Mouse (Mus musculus) v-Abl transformed pro-B cells (cell line): ENCODE measurements around the gene Rnf144a.
"Not testable (repeated sequence)": the region's sequence is repeated elsewhere in the genome, so short reads cannot be mapped to it uniquely, and the experiment has no call there.

Experiments
- in situ Hi-C, 2 experiments: fragments of 400-800 bp; cut with MboI; formaldehyde crosslinking; loops; one replicate each; pipeline ENCODE4 v1.15.1; 2025; ENCODE audit not compliant: unreplicated experiment in 2 of 2

The Rnf144a gene

GRCm38 (mm10) chr12:26415104-26415771 is at the start of gene Rnf144a:
Gene Rnf144a, minus strand, starts transcription at chr12:26415254.
- in situ Hi-C loops: no loop called here

DNA sequence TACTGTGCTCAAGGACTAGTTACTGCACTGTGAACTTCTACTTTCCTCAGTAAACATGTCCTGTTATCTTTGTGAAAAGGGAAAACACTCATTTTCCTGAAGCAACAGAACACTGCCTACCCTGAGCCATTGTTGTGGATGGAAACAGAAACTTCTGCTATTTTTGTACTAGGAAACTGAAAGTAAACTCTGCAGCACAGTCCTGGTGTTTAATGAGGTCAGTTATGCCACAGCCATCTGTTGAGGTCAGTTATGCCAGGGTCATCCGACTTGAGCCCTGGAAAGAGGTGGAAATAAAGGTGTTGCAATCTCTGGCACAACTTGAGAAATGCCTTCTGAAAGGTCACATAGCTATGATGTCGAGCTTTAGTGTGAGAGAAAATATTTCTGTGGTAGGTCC is 45.0 kb upstream of the Rnf144a start:
- in situ Hi-C loops: no loop called here

DNA sequence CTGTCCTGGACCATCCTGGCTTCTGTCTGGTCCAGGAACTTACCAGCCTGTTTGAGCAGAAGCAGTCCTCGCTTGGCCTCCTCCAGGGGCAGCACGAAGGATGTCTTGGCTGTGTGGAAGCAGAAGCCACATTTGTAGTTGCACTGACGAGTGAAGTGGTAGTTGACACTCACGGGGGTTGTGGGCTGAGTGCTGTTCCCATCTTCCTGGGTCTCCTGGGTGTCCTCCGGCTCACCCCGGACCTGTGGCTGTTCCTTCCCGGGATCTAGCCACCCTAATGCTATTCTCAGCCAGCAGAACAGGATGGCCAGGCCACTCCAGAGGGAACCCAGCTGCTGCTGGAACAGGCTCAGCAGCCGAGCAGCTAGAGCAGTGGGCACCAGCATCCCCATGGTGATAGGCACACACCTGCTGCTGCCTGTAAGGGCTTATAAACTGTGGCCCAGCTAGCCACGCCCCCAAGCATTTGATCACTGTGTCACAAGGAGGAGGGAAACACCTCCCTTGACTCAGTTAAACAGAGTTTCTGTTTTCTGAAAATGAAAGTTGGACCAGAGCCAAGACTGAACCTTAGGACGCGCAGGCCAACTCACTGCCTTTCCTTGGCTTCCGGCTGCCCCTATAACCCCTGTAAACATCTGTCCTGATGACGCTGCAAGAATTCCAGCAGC is 41.1 kb upstream of the Rnf144a start, which contains the start of gene Rsad2:
Gene Rsad2, minus strand, starts transcription at position 425 of the 671 bp plus-strand sequence.
- in situ Hi-C loops: no loop called here

DNA sequence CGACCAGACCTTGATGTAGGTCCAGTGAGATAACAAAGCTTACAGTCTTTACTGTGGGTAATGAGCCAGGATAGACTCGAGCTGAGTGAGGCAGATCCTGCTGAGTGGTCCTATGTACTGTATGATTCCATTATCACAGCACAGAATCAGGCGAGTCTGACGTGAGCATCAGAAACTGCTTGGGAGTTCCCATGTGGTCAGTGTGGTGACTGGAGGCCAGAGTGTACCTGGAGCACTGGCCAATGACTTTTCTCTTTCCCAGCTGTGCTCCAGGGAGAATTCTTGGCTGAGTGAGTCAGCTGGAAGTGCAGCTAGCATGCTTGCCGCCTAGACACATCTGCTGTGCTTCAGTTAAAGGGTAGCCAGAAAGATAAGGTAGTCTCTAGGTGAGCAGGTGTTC is 39.6 kb upstream of the Rnf144a start:
- in situ Hi-C loops: no loop called here

GRCm38 (mm10) chr12:26452951-26453350 is 37.9 kb upstream of the Rnf144a start:
- in situ Hi-C loops: no loop called here

DNA sequence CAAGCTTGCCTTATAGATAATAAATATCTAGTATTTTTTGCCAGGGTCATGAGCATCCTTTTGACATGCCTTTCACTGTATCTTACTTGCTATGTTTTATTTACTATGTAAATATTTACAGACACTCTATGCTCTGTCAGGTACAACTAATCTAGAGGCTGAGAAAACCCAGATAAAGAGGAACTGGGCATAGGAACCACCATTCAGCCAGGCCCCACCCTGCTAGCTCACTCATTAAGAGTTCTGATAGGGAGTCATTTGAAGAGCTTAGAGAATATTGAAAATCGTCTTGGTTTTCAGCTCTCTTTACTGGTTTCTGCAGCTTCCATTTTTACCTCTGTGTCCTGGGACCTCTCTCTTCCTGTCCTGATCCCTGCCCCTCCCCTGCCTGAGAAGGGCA is 36.1 kb upstream of the Rnf144a start:
- in situ Hi-C loops: no loop called here

- in situ Hi-C loops: no loop called here
These were observed 34.4 kb upstream of the Rnf144a start for GRCm38 (mm10) chr12:26449483-26449882.

DNA sequence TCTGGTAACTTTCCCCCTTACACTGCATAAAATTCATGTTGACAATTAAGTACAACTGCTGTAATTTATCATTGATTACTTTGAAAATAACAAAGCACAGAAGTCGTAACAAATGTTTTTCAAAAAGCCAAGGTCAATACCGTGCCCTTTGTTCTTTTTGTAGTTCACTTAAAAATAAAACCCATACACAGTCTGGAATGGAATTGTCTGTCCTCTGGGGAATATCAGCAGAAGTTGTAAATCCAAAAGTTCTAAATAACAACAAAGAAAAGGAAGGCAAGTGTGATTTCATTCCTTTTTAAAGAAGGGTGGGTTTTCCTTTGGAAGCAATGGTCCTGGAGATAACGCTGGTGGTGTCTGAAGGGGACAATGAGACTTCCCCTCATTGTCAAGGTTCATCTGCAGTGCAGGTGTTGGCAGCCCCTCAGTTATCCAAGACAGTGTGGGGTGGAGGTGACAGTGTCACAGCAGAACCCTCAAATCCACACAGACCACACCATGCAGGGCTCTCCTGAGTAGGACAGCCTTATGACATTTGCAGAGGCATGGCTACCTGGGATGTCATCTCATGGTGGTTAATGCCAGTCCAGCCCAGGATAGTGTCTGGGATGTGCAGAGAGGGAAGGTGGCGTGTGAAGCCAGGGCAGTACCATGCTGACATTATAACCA is 31.5 kb upstream of the Rnf144a start:
- in situ Hi-C loops: no loop called here

DNA sequence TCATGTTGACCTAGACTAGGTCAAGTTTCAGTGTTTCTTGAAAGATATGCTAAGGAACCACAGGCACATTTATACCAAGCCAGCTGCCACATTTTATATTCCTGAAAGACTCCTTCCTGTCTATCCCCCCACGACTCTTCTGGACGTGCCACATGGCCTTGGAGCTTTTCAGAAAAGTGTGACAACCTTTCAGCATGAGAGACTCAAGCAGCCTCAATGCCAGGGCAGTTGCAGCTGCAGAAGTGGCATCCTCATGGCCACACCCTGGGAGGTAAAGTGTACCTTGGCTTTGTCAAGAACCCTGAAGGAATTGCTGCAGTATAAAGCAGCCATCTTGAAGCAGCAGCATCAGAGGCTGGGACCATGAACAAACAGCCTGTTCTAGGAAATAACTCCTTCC is 29.5 kb upstream of the Rnf144a start:
- in situ Hi-C loops: no loop called here

DNA sequence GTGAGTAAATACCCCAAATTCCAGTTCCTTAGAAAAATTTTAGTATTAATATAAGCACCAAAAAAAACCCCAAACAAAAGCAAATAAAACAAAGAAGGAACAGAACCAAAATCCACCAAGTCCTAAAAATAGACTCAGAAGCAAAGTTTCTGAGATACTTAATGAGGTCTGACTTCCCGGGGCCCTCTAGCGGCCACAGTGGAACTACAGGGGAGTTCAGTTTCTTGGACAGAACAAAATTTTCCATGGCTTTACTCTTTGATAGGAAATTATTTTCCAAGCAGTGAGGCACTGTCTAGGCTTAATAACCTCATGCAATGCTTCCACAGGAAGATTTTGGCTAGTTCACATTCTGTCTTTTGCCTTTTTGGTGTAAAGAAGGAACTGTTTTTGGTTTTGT is 29.0 kb upstream of the Rnf144a start:
- in situ Hi-C loops: no loop called here

- in situ Hi-C loops: no loop called here
These were observed 24.3 kb upstream of the Rnf144a start for GRCm38 (mm10) chr12:26439366-26439765.

GRCm38 (mm10) chr12:26437950-26438349 is 22.9 kb upstream of the Rnf144a start:
- in situ Hi-C loops: no loop called here

DNA sequence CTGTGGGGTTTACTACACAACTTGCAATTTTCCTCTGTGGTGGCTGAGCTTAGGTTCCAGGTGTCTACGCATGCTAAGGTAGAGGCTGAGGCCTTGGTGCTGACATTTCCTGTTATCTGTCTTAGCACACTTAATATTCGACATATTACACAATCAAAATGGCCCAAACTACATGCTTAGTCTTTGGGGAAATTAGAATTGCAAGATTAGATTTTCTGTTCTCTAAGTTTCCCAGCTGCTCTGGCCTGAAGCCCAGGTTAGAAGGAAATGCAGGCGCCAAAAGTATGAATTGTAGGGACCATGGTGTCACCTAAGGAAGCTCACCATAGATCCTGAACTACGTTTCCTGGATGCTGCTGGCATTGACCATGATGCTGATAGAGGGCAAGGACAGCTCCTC is 21.3 kb upstream of the Rnf144a start:
- in situ Hi-C loops: no loop called here

- in situ Hi-C loops: not testable (repeated sequence)
These were observed 13.7 kb upstream of the Rnf144a start for GRCm38 (mm10) chr12:26428771-26429170.

DNA sequence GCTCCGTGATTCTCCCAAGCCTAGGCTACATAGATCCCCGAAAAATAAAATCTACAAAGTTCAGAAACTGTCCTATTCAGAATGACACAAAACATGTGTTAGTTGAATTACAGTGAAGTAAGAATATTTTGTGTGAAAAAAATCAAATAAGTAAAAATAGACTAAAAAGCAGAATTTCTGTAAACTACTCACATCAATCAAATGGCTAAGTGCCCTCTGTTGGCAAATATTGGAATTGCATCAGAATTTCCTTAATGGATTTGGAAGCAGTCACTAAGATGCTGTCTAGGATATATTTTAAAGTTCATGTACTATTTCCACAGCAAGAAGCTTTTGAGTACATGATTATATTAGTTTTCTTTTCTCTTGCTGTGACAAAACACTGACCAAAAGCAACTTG is 9.8 kb upstream of the Rnf144a start:
- in situ Hi-C loops: no loop called here

GRCm38 (mm10) chr12:26418322-26418721 is 3.3 kb upstream of the Rnf144a start:
- in situ Hi-C loops: no loop called here

DNA sequence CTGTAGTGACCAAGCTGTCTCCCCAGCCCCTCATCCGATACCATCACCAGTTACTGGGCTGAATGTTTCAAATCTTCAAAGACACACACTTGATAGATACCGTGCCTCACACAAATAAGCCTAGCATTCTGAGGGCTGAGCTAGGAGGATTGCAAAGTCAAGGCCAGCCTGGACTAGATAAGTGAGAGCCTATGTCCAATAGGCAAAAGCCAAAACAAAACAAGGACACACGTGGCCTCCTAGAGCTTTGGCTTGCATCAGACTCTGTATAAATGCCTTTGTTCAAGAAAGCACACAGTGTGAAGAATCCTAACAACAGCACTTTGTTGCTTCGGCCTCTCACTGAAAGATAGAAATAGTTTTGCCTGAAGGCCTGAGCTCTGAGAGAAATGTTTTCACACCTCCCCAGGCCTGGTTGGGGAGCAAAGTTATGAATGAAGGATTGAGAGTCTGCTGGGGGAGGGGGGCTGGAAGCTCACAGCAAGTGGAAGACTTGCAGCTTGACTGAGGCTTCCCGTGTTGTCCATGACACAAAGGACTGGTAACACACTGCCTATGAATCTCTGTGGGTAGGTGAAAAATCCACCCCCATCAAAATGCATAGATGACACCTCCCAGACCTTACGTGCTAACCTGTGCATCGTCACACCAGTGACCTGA is 1.7 kb upstream of the Rnf144a start:
- in situ Hi-C loops: no loop called here

- in situ Hi-C loops: no loop called here
These were observed 477 bp downstream of the Rnf144a start for GRCm38 (mm10) chr12:26414451-26415103.

DNA sequence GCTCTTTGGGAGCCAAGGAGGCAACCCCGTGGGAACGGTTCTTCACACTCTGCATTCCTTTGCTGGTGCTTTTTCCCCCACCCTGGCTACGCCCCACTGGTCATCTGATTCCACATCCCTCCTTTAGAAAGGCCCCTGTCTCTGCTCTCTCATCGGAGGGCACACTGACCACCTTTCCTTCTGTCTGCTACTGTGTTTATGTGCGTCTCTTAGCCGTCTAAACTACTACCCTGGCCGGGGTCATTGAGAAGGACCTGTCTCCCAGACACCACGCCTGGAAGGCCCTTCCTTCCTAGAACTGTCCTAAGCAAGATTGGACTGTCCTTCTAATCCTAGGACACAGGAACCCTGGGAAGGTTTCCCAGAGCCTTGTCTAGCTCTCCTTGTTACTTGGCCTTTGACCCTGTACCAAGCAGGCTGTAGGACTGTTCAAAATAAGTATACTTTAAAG is 1.1 kb downstream of the Rnf144a start:
- in situ Hi-C loops: no loop called here

DNA sequence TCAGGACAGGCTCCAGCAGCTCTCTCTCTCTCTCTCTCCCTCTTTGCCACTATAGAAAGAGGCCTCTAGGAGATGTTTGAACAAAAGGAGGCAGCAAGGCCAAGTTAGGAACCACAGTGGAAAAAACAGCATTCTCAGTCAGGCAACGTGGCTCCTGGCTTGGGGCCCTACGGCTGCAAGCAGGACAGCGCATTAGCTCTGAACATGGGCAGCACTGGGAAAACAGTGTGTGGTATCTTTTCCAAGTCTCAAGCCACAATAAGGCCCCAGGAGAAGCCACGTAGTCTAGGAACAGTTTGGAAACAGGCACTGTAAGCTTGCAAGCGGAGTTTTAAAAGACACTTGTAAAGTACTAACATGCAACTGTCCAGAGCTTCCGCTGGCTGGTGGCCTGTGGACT is 2.3 kb downstream of the Rnf144a start:
- in situ Hi-C loops: no loop called here
